Mouse (Mus musculus): ENCODE results near the gene Ppa1. TPM values are rescaled to one million over a fixed set of nuclear protein-coding genes. Genes with fewer than 3 reads are reported as not detected.
A peak's percentile ranks its signal among the peaks of the same experiment; 100 is the strongest.

Ppa1 gene
- total RNA-seq, 2 experiments from 2014 or later, result 7.0 to 13.8 TPM

DNA sequence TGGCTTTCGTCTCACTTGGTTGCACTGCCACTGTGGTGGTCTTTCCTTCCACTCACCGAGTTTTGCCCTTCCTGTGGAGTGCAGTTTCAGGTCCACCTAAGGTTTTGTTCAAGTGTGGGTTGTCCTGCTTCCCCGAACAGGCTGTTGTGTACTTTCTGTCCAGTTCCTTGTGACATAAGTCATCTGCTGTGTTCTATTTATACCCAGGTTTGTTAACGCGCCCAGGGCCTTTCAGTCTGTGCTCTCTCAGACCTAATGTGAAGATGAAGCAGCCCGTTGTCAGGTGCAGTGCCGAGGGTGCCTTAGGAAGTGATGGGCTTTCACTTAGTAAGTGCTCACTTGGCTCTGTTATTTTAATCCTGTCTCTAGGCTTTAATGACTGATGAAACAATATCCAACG is 41.1 kb downstream of the Ppa1 start:
- no peak for ATAC-seq (replicated peaks; ENCODE audit: low FRiP score, poor library complexity, severe bottlenecking)

- no peak for ATAC-seq (replicated peaks; ENCODE audit: low FRiP score, poor library complexity, severe bottlenecking)
Measured at GRCm38 (mm10) chr10:61693563-61693962, 45.2 kb downstream of the Ppa1 start.

GRCm38 (mm10) chr10:61694870-61695670 is 46.7 kb downstream of the Ppa1 start, which contains the start of gene Tysnd1:
Gene Tysnd1 (plus strand): TSS chr10:61695514.
- ATAC-seq (replicated peaks; ENCODE audit: low FRiP score, poor library complexity, severe bottlenecking), result peak; percentile 97

GRCm38 (mm10) chr10:61695703-61696559 is 47.6 kb downstream of the Ppa1 start:
- peak; percentile 44 for ATAC-seq (replicated peaks; ENCODE audit: low FRiP score, poor library complexity, severe bottlenecking)

DNA sequence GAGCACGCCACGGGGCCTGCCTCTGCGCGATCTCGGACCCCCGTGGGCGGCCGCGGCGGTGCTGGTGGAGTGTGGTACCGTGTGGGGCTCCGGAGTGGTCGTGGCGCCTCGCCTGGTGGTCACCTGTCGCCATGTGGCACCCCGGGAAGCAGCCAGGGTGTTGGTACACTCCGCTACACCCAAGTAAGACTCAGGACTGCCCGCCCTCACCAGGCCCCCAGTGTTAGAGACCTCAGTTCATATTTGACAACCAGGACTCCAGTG is 48.1 kb downstream of the Ppa1 start:
- ATAC-seq (replicated peaks; ENCODE audit: low FRiP score, poor library complexity, severe bottlenecking), result no peak

- ATAC-seq (replicated peaks; ENCODE audit: low FRiP score, poor library complexity, severe bottlenecking), result no peak
Measured at GRCm38 (mm10) chr10:61697028-61697427, 48.7 kb downstream of the Ppa1 start.

DNA sequence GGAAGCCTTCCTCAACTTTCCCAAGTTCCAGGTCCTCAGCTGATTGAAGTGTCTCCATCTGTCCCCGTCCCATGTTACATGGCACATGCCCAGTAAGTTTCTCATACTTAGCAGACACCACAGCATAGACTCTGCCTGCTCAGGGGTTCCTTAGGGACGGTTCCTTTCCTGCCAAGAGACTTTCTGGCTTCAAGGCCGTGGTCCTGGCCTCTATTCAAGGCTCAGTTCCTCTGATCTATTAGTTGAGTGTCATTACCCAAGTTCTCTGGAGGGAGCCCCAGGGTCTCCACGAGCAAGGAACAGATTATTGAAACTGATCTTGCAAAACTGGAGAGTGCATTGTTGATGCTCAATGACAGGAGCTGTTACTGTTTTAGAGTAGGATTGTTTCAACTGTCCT is 56.3 kb downstream of the Ppa1 start:
- ATAC-seq (replicated peaks; ENCODE audit: low FRiP score, poor library complexity, severe bottlenecking), result no peak

DNA sequence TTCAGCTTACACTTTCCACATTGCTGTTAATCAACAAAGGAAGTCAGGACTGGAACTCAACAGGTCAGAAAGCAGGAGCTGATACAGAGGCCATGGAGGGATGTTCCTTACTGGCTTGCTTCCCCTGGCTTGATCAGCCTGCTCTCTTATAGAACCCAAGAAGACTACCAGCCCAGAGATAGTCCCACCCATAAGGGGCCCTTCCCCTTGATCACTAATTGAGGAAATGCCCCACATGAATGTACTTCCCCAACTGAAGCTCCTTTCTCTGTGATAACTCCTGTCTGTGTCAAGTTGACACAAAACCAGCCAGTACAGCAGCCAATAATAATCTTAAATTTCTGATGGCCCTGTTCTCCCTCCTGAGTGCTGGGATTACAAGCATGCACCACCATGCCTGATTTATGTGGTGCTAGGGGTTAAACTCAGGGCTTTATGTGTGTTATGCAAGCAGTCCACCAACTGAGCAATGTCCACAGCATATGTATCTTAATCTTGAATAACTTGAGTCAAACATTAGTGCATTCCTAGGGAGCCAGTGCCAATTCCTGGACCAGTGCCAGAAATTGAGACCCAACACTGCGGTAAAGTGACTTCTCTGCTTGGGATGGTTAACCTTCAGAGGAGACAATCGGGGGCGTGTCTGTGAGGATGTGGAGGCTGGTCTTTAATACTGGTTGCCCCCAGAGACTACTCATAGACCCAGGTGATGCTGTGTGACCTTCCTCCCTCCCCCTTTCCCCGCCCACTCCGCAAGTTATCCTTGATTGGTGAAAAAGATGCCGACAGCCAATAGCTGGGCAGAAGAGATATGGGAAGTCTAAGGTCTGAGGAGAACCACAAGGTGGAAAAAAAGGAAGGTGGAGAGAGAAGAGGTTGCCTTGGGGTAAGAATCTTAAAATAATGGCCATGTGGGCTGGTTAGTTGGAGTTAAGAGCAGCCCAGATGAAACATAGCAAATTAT is 58.3 kb downstream of the Ppa1 start:
- ATAC-seq (replicated peaks; ENCODE audit: low FRiP score, poor library complexity, severe bottlenecking), result no peak

GRCm38 (mm10) chr10:61713601-61714000 is 65.2 kb downstream of the Ppa1 start:
- ATAC-seq (replicated peaks; ENCODE audit: low FRiP score, poor library complexity, severe bottlenecking), result no peak

DNA sequence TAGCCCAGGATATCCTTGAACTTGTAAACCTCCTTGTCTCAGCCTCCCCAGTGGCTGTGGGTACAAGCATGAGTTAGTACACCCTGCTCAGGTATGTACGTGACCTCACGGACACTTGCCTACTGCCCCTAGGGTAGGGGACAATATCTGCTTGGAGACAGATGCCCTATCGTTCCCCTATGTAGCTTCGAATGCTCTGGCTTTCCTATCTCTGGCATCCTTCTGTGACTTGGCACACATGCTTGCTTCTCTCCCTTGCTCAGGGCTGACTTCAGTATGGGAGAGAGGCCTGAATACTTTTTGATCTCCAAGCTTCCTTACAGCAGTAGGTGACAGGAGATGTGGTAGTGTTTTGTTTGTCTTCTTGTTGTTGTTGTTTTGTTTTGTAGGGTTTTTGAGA is 65.8 kb downstream of the Ppa1 start:
- ATAC-seq (replicated peaks; ENCODE audit: low FRiP score, poor library complexity, severe bottlenecking), result peak; percentile 72

GRCm38 (mm10) chr10:61714771-61715461 is 66.6 kb downstream of the Ppa1 start, which contains the start of gene Aifm2:
Gene Aifm2 (plus strand): TSS chr10:61715263.
- ATAC-seq (replicated peaks; ENCODE audit: low FRiP score, poor library complexity, severe bottlenecking), result peak; percentile 92

DNA sequence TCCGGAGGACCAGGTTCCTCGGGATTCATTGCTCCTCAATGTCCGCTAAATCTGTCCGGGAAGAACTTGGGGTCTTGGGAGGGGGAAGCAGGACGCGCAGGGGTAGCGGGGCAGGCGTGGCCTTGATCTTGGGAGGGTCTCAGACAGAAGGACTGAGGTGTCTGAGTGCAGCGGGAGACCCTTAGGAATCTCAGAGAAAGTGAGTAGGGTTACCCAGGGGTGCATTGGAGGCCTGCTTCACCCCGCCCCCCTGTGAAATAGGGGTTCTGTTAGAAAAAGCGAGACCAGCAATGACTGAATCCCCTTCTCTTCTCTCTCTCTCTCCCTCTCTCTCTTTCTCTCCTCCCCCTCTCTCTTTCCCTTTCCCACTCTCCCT is 67.1 kb downstream of the Ppa1 start:
- no peak for ATAC-seq (replicated peaks; ENCODE audit: low FRiP score, poor library complexity, severe bottlenecking)

GRCm38 (mm10) chr10:61715996-61716864 is 67.9 kb downstream of the Ppa1 start:
- no peak for ATAC-seq (replicated peaks; ENCODE audit: low FRiP score, poor library complexity, severe bottlenecking)

DNA sequence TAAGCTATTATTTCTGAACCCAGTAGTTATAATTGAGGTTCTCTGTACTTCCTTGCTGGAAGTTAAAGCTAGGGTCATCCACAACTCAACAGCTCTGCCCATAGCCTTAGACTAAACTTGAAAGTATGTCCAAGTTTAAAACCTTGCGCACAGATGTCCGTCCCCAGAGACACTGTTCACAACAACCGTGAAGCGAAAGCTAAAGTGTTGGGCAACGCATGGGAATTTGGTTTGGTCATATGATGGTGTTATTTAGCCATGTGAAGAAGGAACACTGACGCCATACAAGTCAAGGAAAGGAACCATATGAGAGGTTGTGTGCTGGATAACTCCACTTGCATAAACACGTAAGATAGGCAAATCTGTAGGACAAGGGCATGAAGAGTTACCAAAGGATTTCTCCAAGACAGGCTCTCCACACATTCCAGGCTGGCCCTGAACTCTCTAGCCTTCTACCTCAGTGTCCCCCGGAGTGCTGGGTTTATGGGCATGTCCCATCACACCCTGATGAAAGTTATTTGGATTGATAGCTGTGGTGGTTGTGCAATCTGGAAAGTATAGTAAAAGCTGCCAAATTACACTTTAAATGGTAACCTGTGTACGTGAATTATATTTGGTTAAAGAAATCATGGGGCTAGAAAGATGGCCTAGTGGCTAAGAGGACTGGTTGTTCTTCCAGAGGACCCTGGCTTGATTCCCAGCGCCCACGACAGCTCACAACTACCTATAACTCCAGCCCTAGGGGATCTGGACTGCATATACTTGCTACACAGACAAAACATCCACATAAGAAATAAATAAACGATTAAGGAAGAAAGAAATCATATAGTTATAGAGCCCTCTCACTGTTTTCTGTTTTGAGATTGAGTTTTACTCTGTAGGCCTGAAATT is 69.3 kb downstream of the Ppa1 start:
- no peak for ATAC-seq (replicated peaks; ENCODE audit: low FRiP score, poor library complexity, severe bottlenecking)

DNA sequence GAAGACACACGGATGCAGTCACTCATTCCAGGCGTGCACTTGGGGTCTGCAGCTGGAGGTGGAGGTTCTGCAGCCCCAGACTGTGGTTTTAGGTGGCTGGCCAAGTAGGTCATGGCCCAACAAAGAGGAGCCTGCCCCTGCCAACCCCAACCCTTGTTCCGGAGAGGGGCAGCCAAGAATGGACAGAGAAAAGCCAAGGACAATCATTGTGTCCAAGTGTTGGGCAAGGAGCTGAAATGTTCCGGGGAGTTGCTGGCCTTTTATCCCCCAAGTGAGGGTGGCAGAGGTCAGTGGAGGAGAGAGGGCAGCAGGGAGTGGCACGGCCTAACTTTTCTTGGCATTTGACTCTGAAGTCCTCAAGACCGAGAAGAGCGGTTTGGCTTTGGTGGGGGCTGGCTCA is 72.0 kb downstream of the Ppa1 start:
- ATAC-seq (replicated peaks; ENCODE audit: low FRiP score, poor library complexity, severe bottlenecking), result no peak

- no peak for ATAC-seq (replicated peaks; ENCODE audit: low FRiP score, poor library complexity, severe bottlenecking)
Measured at GRCm38 (mm10) chr10:61722215-61722614, 73.9 kb downstream of the Ppa1 start.

- ATAC-seq (replicated peaks; ENCODE audit: low FRiP score, poor library complexity, severe bottlenecking), result no peak
Measured at GRCm38 (mm10) chr10:61723271-61723670, 74.9 kb downstream of the Ppa1 start.

Data from erythroid progenitor cell, adult 5-6 weeks (primary cell).